Mouse (Mus musculus): Measurements from ENCODE around the gene Ndfip2. TPM values are rescaled to one million over a fixed set of nuclear protein-coding genes. Genes with fewer than 3 reads are reported as not detected.

The Ndfip2 gene
- polyA plus RNA-seq (2015; fragmentation: Nextera tagmentation; extraction: Ambion mirVana): 111 and 120 TPM in 2 replicates

DNA sequence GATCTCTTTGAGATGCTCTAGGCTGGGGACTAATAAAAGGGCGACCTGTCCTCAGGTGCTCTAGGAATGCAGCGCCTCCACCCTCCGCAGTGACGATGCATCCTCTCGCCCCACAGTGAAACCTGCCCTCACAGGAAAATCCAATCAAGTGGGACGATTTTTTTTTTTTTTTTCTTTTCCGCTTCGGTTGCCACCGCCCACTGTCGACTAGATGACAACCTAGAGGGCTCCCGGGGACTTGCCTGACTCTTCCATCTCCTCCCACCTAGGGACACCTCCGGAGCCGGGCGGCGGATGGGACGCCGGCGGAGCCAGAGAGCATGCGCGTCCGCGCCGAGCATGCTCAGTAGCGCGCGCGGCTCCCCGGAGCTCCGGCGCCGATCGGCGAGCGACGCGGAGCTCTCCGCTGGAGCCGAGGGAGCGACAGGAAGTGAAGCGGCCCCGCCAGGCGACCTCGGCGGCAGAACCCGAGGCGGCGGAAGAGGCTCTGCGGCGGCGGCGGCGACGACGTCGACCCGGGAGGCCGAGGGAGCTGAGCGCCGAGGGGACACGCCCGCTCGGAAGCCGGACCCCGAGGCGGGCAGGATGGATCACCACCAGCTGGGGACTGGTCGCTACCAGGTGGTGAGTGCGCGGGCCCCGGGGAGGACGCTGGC is at the start of gene Ndfip2:
Gene Ndfip2 (plus strand): TSS at position 195 of the 656 bp plus-strand sequence.
- H3K9ac ChIP-seq (replicated peaks): peak within 1 kb of the TSS; percentile 89
- H3K27me3 ChIP-seq (replicated peaks): no peaks in the 10 kb centered on the region
- peaks cover 19% of the 10 kb centered on the region for H3K4me1 ChIP-seq
- H3K4me3 ChIP-seq (replicated peaks): peak within 1 kb of the TSS; percentile 80
- H3K27ac ChIP-seq (replicated peaks): peak within 1 kb of the TSS; percentile 93
- no peaks in the 10 kb centered on the region for H3K9me3 ChIP-seq (replicated peaks)
- H3K4me2 ChIP-seq: peak within 1 kb of the TSS; percentile 57
- WGBS: under 1% methylated on average over 70 of the region's 70 CpGs
- H3K36me3 ChIP-seq: no peaks in the 10 kb centered on the region
- ATAC-seq (ENCODE audit: low FRiP score): peak; percentile 98

DNA sequence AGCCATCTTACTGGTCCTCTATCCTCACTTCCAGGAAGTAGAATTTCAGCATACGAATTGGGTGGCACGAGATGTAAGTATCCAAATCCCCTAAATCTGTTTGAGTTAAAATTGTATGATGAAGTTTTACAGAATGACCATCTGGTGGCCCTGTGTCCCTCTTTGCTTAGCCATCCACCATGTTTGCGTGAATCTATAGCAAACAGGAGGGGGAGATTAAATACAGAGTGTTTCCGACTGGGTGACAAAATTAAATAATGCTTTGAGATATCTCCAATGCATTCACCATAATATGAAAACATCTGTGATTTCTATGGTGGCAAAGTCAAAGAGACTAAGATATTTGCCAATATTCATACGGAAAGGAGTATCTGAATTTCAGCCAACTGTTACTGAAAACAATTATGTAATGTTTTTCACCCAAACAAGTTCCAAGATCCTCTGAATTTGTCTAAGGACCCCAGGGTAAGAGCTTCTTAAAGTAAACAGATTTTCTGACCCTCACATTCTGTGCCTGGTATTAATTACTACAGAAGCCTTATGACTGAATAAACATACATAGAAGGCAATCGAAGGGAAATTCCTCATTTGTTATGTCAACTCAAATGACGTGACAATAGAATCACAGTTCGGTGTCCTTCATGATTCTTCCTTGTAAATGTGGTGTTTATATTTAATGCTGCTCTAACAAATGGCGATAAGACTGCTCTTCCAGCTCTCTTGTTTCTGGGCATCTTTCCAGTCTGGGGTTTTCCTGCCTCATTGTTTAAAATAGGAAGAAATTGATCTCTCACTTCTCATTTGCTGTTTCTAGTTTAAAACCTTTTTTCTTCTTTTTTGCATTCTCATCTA is 38.6 kb upstream of the Ndfip2 start:
- Histone ChIP-seq H3K27me3 (replicated peaks) (no peaks in the 10 kb centered on the region), H3K4me1 (no peaks in the 10 kb centered on the region), H3K9me3 (replicated peaks) (no peaks in the 10 kb centered on the region), H3K4me2 (no peak overlapping the region), H3K4me3 (replicated peaks) (no peak overlapping the region), H3K9ac (replicated peaks) (no peak overlapping the region), H3K27ac (replicated peaks) (no peak overlapping the region), H3K36me3 (no peaks in the 10 kb centered on the region)
- ATAC-seq (ENCODE audit: low FRiP score): no peak
- WGBS: 78% methylated on average over 9 of the region's 9 CpGs

- 84% methylated on average over 4 of the region's 4 CpGs for WGBS
Observed at GRCm38 (mm10) chr14:105222240-105222639, 36.1 kb upstream of the Ndfip2 start.

GRCm38 (mm10) chr14:105225790-105226189 is 32.6 kb upstream of the Ndfip2 start:
- Histone ChIP-seq H3K4me3 (replicated peaks) (no peak overlapping the region), H3K4me1 (no peaks in the 10 kb centered on the region), H3K27me3 (replicated peaks) (no peaks in the 10 kb centered on the region), H3K36me3 (no peaks in the 10 kb centered on the region), H3K4me2 (no peak overlapping the region), H3K9me3 (replicated peaks) (no peaks in the 10 kb centered on the region), H3K9ac (replicated peaks) (no peak overlapping the region), H3K27ac (replicated peaks) (no peak overlapping the region)
- WGBS: 91% methylated on average over 4 of the region's 4 CpGs
- ATAC-seq (ENCODE audit: low FRiP score): no peak

More at GRCm38 (mm10) chr14:105222240-105222639, 36.1 kb upstream of the Ndfip2 start:
- Histone ChIP-seq H3K9me3 (replicated peaks) (no peaks in the 10 kb centered on the region), H3K27ac (replicated peaks) (no peak overlapping the region), H3K4me1 (no peaks in the 10 kb centered on the region), H3K9ac (replicated peaks) (no peak overlapping the region), H3K4me2 (no peak overlapping the region), H3K4me3 (replicated peaks) (no peak overlapping the region), H3K36me3 (no peaks in the 10 kb centered on the region), H3K27me3 (replicated peaks) (no peaks in the 10 kb centered on the region)
- ATAC-seq (ENCODE audit: low FRiP score): no peak

DNA sequence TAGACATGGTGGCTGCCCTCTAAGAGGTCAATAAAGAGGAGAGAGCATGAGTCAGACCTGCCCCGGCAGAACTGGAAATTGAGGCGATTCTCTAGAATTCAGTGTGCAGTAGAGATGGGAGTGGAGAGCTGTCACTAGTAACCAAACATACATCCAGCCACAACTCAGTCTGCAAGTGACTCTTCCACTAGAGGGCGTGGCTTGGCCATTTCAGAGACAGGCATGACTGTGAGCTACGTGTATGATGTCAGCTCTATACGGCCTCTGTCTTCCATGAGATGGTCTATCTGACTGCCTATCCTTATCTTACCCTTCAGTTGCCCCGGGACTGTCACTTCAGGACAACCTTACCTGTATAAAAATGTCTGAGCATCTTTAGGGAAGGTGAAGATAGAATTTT is 26.0 kb upstream of the Ndfip2 start:
- Histone ChIP-seq H3K36me3 (no peaks in the 10 kb centered on the region), H3K4me3 (replicated peaks) (no peak overlapping the region), H3K27ac (replicated peaks) (no peak overlapping the region), H3K27me3 (replicated peaks) (no peaks in the 10 kb centered on the region), H3K4me1 (no peaks in the 10 kb centered on the region), H3K9ac (replicated peaks) (no peak overlapping the region), H3K9me3 (replicated peaks) (no peaks in the 10 kb centered on the region), H3K4me2 (no peak overlapping the region)
- ATAC-seq (ENCODE audit: low FRiP score): no peak
- 53% methylated on average over 6 of the region's 6 CpGs for WGBS

DNA sequence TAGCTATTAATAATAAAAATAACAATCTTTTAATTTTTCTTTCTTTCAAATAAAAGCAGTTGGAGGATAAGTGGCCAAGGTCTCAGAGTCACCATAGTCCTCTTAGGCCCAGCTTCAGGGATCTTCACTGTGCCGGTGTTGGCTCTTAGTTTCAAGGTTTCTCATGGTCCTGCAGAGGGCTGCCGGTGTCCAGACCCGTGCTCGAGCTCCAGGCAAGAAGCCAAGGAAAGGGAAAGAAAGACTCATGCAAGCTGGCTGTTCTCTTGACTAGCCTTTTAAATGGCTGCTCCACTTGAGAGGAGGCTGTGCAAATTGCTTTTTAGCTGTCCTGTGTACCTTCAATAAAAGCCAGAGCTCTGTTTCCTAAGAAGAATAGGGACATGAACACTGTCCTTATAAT is 21.8 kb upstream of the Ndfip2 start:
- no peaks in the 10 kb centered on the region for H3K27me3 ChIP-seq (replicated peaks)
- H3K4me2 ChIP-seq: no peak overlapping the region
- ATAC-seq (ENCODE audit: low FRiP score): no peak
- H3K9me3 ChIP-seq (replicated peaks): no peaks in the 10 kb centered on the region
- H3K9ac ChIP-seq (replicated peaks): no peak overlapping the region
- 70% methylated on average over 4 of the region's 4 CpGs for WGBS
- H3K27ac ChIP-seq (replicated peaks): no peak overlapping the region
- no peaks in the 10 kb centered on the region for H3K36me3 ChIP-seq
- no peak overlapping the region for H3K4me3 ChIP-seq (replicated peaks)
- H3K4me1 ChIP-seq: no peaks in the 10 kb centered on the region

- H3K4me3 ChIP-seq (replicated peaks): no peak overlapping the region
- H3K9me3 ChIP-seq (replicated peaks): no peaks in the 10 kb centered on the region
- no peak overlapping the region for H3K9ac ChIP-seq (replicated peaks)
- WGBS: 81% methylated on average over 9 of the region's 9 CpGs
- no peaks in the 10 kb centered on the region for H3K36me3 ChIP-seq
- no peak overlapping the region for H3K4me2 ChIP-seq
- H3K4me1 ChIP-seq: no peaks in the 10 kb centered on the region
- no peaks in the 10 kb centered on the region for H3K27me3 ChIP-seq (replicated peaks)
- no peak for ATAC-seq (ENCODE audit: low FRiP score)
- no peak overlapping the region for H3K27ac ChIP-seq (replicated peaks)
Observed at GRCm38 (mm10) chr14:105237736-105238135, 20.6 kb upstream of the Ndfip2 start.

GRCm38 (mm10) chr14:105238450-105239038 is 19.8 kb upstream of the Ndfip2 start:
- no peak for ATAC-seq (ENCODE audit: low FRiP score)
- H3K4me3 ChIP-seq (replicated peaks): no peak overlapping the region
- H3K27ac ChIP-seq (replicated peaks): no peak overlapping the region
- H3K4me1 ChIP-seq: no peaks in the 10 kb centered on the region
- H3K9ac ChIP-seq (replicated peaks): no peak overlapping the region
- WGBS: 68% methylated on average over 5 of the region's 5 CpGs
- H3K27me3 ChIP-seq (replicated peaks): no peaks in the 10 kb centered on the region
- H3K9me3 ChIP-seq (replicated peaks): no peaks in the 10 kb centered on the region
- no peak overlapping the region for H3K4me2 ChIP-seq
- H3K36me3 ChIP-seq: no peaks in the 10 kb centered on the region

GRCm38 (mm10) chr14:105240120-105240519 is 18.3 kb upstream of the Ndfip2 start:
- Histone ChIP-seq H3K9me3 (replicated peaks) (no peaks in the 10 kb centered on the region), H3K4me2 (no peak overlapping the region), H3K9ac (replicated peaks) (no peak overlapping the region), H3K36me3 (no peaks in the 10 kb centered on the region), H3K27me3 (replicated peaks) (no peaks in the 10 kb centered on the region), H3K27ac (replicated peaks) (no peak overlapping the region), H3K4me1 (no peaks in the 10 kb centered on the region), H3K4me3 (replicated peaks) (no peak overlapping the region)
- 82% methylated on average over 10 of the region's 10 CpGs for WGBS
- ATAC-seq (ENCODE audit: low FRiP score): no peak

DNA sequence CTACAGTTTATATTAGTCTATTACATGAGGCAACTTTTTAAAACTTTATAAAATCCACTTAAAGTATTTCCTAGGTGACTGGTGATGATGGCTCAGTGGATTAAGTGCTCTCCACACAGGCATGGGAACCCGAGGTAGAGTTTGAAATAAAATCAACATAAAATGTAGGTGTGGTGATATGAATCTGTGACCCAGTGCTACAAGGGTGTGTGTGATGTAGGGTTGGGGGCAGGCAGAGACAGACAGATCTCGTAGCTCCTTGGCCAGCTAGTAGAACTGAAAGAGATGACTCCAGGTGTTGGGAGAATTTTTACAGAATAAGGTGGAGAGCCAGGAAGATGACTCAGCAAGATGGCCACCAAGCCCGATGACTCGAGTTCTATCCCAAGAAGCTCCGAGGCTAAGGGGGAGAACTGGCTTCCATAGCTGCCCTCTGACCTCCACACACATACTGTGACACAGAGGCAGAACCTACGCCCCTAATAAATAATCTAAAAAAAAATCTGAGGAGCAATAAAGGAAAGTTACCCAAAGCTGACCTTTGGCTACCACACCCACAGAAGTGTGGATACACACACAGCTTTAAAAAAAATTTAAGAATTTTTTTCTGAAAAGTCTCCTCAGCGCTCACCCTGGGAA is 14.4 kb upstream of the Ndfip2 start:
- Histone ChIP-seq H3K4me3 (replicated peaks) (no peak overlapping the region), H3K27me3 (replicated peaks) (no peaks in the 10 kb centered on the region), H3K36me3 (no peaks in the 10 kb centered on the region), H3K9ac (replicated peaks) (no peak overlapping the region), H3K9me3 (replicated peaks) (no peaks in the 10 kb centered on the region), H3K4me1 (no peaks in the 10 kb centered on the region), H3K4me2 (no peak overlapping the region), H3K27ac (replicated peaks) (no peak overlapping the region)
- ATAC-seq (ENCODE audit: low FRiP score): no peak
- WGBS: 86% methylated on average over 7 of the region's 7 CpGs

DNA sequence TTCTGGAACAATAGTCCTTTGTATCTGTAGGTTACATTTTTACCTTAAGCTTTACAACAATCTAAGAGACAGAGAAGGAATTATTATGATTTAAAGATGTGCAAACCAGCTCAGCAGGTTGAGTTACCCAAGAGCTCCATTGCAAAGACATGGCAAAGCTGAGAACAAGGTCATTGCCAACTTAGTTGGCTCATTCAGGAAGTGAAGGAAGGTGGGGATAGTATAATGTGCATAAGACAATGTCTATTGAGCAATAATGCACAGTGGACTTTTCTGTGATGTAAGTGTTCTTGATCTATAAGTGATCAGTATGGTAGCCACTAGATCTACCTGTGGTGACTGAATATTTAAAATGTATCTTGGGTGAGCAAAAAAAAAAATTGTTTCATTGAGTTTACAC is 7.3 kb upstream of the Ndfip2 start:
- no peak overlapping the region for H3K9ac ChIP-seq (replicated peaks)
- no peak for ATAC-seq (ENCODE audit: low FRiP score)
- H3K9me3 ChIP-seq (replicated peaks): no peaks in the 10 kb centered on the region
- no peak overlapping the region for H3K27ac ChIP-seq (replicated peaks)
- no peak overlapping the region for H3K4me2 ChIP-seq
- H3K27me3 ChIP-seq (replicated peaks): no peaks in the 10 kb centered on the region
- no peaks in the 10 kb centered on the region for H3K4me1 ChIP-seq
- no peaks in the 10 kb centered on the region for H3K36me3 ChIP-seq
- H3K4me3 ChIP-seq (replicated peaks): no peak overlapping the region

Data from neural tube, embryonic 15.5 days (tissue).